Mouse (Mus musculus): Measurements from ENCODE around the gene Pcnx. TPM values are rescaled to one million over a fixed set of nuclear protein-coding genes. Genes with fewer than 3 reads are reported as not detected.

The Pcnx gene
- polyA plus RNA-seq, 1 experiment = not detected

DNA sequence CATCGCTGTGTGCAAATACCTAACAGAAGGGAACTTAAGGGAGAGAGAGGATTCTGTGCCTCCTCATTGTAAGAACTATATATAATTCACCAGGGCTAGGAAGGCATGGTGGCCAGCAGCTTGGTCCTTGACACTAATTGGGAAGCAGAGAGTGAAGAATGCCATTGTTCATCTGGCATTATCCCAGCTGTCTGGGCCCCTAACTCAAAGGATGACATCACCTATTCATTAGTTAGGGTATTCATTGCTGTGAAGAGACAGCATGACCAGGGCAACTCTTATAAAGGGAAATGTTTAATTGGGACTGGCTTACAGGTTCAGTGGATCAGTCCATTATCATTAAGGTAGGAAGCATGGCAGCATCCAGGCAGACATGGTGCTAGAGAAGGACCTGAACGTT is 31.5 kb upstream of the Pcnx start:
- WGBS = 58% methylated on average over 2 of the region's 2 CpGs
- Histone ChIP-seq H3K4me3 (ENCODE audit: insufficient read depth, low read depth, low read length) (no peak overlapping the region), H3K27ac (ENCODE audit: insufficient read depth, low read depth, low read length) (no peak overlapping the region), H3K4me1 (ENCODE audit: control insufficient read depth, insufficient read depth, low read length) (no peaks in the 10 kb centered on the region)
- no peak for TF ChIP-seq POLR2A (IDR thresholded peaks at IDR 0.05; ENCODE audit: insufficient read depth, low read depth, low read length)
- no peak for TF ChIP-seq CTCF (IDR thresholded peaks at IDR 0.05; ENCODE audit: insufficient read depth, low read depth, low read length)

DNA sequence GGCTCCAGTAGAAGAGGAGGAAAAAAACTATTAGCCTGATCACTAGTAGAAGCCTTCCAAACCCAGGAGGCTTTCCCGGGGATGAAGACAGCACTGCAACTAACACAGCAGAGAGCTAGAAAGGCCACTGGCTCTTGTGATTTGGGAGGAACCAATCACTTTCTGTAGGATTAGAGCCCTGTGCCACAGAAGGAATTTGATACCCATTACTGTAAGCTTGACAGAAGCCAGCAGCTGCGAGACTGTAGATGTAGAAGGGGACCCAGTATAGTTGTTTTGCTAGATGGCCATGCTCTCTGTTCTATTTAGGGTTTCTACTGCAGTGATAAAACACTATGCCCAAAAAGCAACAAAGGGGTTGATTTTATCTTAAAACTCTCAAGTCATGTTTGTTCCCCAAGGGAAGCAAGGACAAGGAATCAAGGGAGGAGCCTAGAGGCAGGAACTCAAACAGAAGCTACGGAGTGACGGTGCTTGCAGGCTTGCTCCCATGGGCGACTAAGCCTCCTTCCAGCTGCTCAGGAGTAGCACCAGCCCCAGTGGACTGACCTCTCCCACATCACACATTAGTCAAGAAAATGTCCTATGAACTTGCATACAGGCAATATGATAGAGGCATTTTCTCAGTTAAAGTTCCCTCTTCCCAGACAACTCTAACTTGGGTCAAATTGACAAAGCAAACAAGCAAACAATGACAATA is 27.6 kb upstream of the Pcnx start:
- 57% methylated on average over 5 of the region's 5 CpGs for WGBS
- H3K27ac ChIP-seq (ENCODE audit: insufficient read depth, low read depth, low read length) = no peak overlapping the region
- no peaks in the 10 kb centered on the region for H3K4me1 ChIP-seq (ENCODE audit: control insufficient read depth, insufficient read depth, low read length)
- TF ChIP-seq CTCF (IDR thresholded peaks at IDR 0.05; ENCODE audit: insufficient read depth, low read depth, low read length) = no peak
- TF ChIP-seq POLR2A (IDR thresholded peaks at IDR 0.05; ENCODE audit: insufficient read depth, low read depth, low read length) = no peak
- no peak overlapping the region for H3K4me3 ChIP-seq (ENCODE audit: insufficient read depth, low read depth, low read length)

DNA sequence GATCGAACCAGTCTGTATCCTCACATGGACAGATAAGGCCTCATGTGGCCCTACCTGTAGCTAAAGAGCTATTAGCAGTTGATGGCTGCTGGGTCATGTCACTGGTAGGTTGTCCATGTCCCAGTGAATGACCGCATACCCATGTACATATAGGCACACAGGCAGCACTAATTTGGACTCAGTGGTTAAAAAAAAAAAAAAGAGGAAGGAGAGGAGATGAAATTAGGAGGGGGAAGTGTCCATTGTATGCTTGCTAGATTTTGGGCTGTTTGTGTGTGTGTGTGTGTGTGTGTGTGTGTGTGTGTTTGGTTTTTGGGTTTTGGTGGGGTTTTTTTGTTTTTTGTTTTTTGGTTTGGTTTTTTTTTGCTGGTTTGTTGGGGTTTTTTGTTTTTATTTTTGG is 26.7 kb upstream of the Pcnx start:
- TF ChIP-seq POLR2A (IDR thresholded peaks at IDR 0.05; ENCODE audit: insufficient read depth, low read depth, low read length) = no peak
- no peak for TF ChIP-seq CTCF (IDR thresholded peaks at IDR 0.05; ENCODE audit: insufficient read depth, low read depth, low read length)
- Histone ChIP-seq H3K27ac (ENCODE audit: insufficient read depth, low read depth, low read length) (no peak overlapping the region), H3K4me3 (ENCODE audit: insufficient read depth, low read depth, low read length) (no peak overlapping the region), H3K4me1 (ENCODE audit: control insufficient read depth, insufficient read depth, low read length) (no peaks in the 10 kb centered on the region)
- 96% methylated on average over 2 of the region's 2 CpGs for WGBS

DNA sequence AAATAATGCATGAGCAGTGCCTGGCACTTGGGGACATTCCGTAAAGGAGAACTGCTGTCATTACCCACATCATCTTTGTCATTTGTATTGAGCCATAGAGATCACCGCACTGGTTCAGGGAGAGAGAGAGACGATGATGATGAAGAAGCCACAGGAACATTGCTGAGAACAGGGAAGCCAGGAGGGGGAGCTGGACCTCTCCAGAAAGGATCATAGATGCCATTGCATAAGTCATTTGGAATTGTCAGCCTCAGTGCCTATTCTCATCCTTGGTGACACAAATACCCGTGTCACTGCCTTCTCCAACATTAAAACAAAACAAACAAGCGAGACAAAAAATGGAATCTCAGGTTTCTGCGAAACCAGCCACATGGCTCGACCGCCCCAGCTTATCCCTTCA is 23.7 kb upstream of the Pcnx start:
- TF ChIP-seq POLR2A (IDR thresholded peaks at IDR 0.05; ENCODE audit: insufficient read depth, low read depth, low read length) (no peak), CTCF (IDR thresholded peaks at IDR 0.05; ENCODE audit: insufficient read depth, low read depth, low read length) (no peak)
- Histone ChIP-seq H3K27ac (ENCODE audit: insufficient read depth, low read depth, low read length) (no peak overlapping the region), H3K4me3 (ENCODE audit: insufficient read depth, low read depth, low read length) (no peak overlapping the region), H3K4me1 (ENCODE audit: control insufficient read depth, insufficient read depth, low read length) (no peaks in the 10 kb centered on the region)
- WGBS = 90% methylated on average over 8 of the region's 8 CpGs

DNA sequence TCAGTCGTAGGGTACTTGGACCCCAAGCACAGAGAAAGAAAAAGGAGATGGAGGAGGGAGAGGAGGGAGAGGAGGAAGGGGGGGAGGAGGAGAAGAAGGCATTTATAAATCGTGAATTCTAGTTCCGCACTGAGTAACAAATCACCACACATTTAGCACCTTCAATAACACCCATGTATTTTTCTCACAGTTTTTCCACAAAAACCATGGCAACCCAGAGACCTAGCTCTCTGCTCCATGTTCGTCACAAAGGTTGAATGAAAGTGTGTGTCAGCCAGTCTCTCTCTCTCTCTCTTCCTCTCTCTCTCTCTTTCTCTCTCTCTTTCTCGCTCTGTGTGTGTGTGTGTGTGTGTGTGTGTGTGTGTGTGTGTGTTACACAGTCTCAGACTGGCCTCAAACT is 22.4 kb upstream of the Pcnx start:
- WGBS = 52% methylated on average over 5 of the region's 5 CpGs

DNA sequence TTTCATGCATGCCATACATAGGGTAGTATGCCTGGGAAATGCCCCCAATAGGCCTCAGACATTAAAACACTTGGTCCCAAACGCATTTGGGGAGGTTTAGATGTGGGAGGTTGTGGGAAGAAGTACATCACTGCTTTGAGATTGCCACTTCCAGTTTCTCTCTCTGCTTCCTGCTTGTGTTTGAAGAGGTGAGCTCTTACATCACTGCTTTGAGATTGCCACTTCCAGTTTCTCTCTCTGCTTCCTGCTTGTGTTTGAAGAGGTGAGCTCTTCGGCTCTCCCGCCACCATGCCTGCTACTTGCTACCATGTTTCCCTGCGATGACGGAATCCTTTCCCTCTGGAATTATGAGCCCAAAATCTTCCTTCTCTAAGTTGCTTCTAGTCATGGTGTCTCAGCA is 20.2 kb upstream of the Pcnx start:
- no peak overlapping the region for H3K4me3 ChIP-seq (ENCODE audit: insufficient read depth, low read depth, low read length)
- H3K27ac ChIP-seq (ENCODE audit: insufficient read depth, low read depth, low read length) = no peak overlapping the region
- H3K4me1 ChIP-seq (ENCODE audit: control insufficient read depth, insufficient read depth, low read length) = peaks cover 6% of the 10 kb centered on the region
- no peak for TF ChIP-seq CTCF (IDR thresholded peaks at IDR 0.05; ENCODE audit: insufficient read depth, low read depth, low read length)
- no peak for TF ChIP-seq POLR2A (IDR thresholded peaks at IDR 0.05; ENCODE audit: insufficient read depth, low read depth, low read length)
- WGBS = 95% methylated on average over 5 of the region's 5 CpGs

More for the DNA sequence above, 22.4 kb upstream of the Pcnx start:
- Histone ChIP-seq H3K27ac (ENCODE audit: insufficient read depth, low read depth, low read length) (no peak overlapping the region), H3K4me3 (ENCODE audit: insufficient read depth, low read depth, low read length) (no peak overlapping the region), H3K4me1 (ENCODE audit: control insufficient read depth, insufficient read depth, low read length) (no peaks in the 10 kb centered on the region)
- TF ChIP-seq CTCF (IDR thresholded peaks at IDR 0.05; ENCODE audit: insufficient read depth, low read depth, low read length) = no peak
- TF ChIP-seq POLR2A (IDR thresholded peaks at IDR 0.05; ENCODE audit: insufficient read depth, low read depth, low read length) = no peak

DNA sequence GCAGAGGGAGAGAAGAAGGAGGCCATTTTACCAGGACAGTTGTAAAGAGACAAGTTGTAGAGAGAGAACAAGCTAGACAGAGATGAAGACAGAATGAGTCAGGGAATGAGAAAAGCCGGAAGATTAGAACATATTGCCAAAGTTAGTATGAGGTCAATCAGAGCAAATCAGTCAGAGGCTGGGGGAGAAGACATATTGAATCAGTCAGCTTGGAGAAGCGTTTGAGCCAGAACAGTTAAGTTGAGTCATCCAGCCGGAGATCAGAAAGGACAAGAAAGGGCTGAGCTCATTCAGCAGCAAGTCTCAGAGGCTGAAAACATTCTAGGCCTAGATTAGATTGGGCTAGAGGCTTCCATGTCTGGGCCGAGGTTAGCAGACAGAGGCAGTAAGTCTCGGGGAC is 18.8 kb upstream of the Pcnx start:
- no peak overlapping the region for H3K4me3 ChIP-seq (ENCODE audit: insufficient read depth, low read depth, low read length)
- WGBS = 72% methylated on average over 5 of the region's 5 CpGs
- TF ChIP-seq POLR2A (IDR thresholded peaks at IDR 0.05; ENCODE audit: insufficient read depth, low read depth, low read length) (no peak), CTCF (IDR thresholded peaks at IDR 0.05; ENCODE audit: insufficient read depth, low read depth, low read length) (no peak)

DNA sequence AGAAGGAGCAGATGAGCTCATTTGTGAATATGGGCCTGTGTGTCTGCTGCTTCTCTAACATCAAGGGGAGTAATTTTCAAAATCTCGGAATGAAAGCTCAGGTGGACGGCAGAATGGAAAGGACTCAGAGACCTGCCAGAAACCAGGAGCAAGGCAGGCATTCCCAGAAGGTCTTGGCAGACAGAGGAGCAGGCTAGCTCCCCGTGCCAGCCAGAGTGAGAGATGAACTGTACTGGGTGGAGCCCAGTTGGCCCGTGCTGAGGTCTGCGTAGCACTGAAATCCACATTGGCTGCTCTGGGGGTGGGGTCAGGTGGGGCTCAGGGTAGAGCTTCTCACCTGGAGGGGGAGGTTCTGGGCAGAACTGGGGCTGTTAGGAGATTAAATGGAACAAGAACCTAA is 16.3 kb upstream of the Pcnx start:
- 38% methylated on average over 5 of the region's 5 CpGs for WGBS
- H3K27ac ChIP-seq (ENCODE audit: insufficient read depth, low read depth, low read length) = no peak overlapping the region
- H3K4me1 ChIP-seq (ENCODE audit: control insufficient read depth, insufficient read depth, low read length) = peaks cover 11% of the 10 kb centered on the region
- TF ChIP-seq CTCF (IDR thresholded peaks at IDR 0.05; ENCODE audit: insufficient read depth, low read depth, low read length) (no peak), POLR2A (IDR thresholded peaks at IDR 0.05; ENCODE audit: insufficient read depth, low read depth, low read length) (no peak)
- no peak overlapping the region for H3K4me3 ChIP-seq (ENCODE audit: insufficient read depth, low read depth, low read length)

More for the DNA sequence above, 18.8 kb upstream of the Pcnx start:
- no peak overlapping the region for H3K27ac ChIP-seq (ENCODE audit: insufficient read depth, low read depth, low read length)
- peaks cover 11% of the 10 kb centered on the region for H3K4me1 ChIP-seq (ENCODE audit: control insufficient read depth, insufficient read depth, low read length)

DNA sequence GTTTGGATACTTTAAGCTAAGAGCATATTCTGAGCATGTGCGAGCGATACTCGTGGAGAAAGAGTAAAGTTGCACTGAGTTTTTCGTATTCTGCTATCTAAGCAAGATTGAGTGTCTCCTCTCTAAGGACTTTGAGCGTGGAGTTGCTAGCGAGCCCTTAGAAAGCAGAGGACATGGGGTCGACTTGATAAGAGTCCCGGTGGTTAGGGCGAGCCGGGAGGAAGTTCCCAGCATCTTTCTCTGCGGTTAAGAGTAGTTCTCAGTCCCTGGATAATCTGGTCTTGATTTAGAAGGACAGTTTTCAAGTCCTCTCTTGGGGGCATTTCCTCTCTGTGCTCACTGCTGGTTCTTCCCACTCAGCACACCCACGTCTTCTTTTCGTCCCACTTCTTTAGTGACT is 15.3 kb upstream of the Pcnx start:
- 69% methylated on average over 13 of the region's 13 CpGs for WGBS
- Histone ChIP-seq H3K27ac (ENCODE audit: insufficient read depth, low read depth, low read length) (no peak overlapping the region), H3K4me1 (ENCODE audit: control insufficient read depth, insufficient read depth, low read length) (peaks cover 11% of the 10 kb centered on the region), H3K4me3 (ENCODE audit: insufficient read depth, low read depth, low read length) (no peak overlapping the region)
- no peak for TF ChIP-seq CTCF (IDR thresholded peaks at IDR 0.05; ENCODE audit: insufficient read depth, low read depth, low read length)
- no peak for TF ChIP-seq POLR2A (IDR thresholded peaks at IDR 0.05; ENCODE audit: insufficient read depth, low read depth, low read length)
